Mouse (Mus musculus) stomach, postnatal 0 days (tissue): Measurements from ENCODE around the gene Rxfp4.

Experiments
- CTCF ChIP-seq: IDR thresholded peaks from 2 replicates; pipeline ENCODE4 v1.5.1; 2016; ENCODE audit warnings: antibody characterized with exemption, low read depth, mild to moderate bottlenecking, moderate library complexity
- EP300 ChIP-seq: optimal IDR thresholded peaks from 2 replicates; pipeline ENCODE3; 2016; ENCODE audit warnings: antibody characterized with exemption

DNA sequence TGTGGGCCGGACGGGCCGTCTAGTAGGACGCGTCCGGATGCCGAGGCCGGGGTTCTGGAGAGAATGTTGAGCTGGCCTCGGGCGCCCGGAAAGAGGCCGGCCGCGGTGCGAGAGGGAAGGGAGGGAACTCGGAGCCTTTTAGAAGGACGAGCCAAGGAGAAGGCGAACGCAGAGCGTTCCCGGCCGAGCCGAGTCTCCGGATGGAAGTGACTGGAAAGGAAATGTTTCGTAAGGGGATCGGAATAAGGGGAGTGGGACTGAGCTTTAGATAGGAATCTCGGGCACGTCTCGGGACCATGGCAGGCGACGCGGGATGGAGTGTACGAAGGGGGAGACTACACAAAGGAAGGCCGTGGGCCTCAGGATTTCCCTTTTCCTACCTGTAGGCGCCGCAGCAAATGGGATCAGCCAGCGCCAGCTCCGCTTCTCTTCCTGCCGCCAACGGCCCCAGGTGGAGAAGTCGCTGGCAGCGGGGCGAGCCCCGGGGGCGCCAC is 33.1 kb upstream of the Rxfp4 start:
- TF ChIP-seq CTCF (peak; percentile 54), EP300 (peak; percentile 13)
